Mouse (Mus musculus) midbrain, embryonic 13.5 days (tissue): Measurements from ENCODE around the gene Magi2. TPM values are rescaled to one million over a fixed set of nuclear protein-coding genes. Genes with fewer than 3 reads are reported as not detected.

Experiments used
- ATAC-seq: fragments of 200-750 bp; cut with Nextera tagmentation; 2 replicates; pipeline ENCODE4 v1.8.0; 2017; ENCODE audit warnings: mild to moderate bottlenecking, moderate TSS enrichment, moderate library complexity
- H3K27ac ChIP-seq: fragments of 300-500 bp; sonication (generic); 2 replicates; pipeline ENCODE4 v1.5.1; 2015; ENCODE audit warnings: inconsistent platforms, mild to moderate bottlenecking, moderate library complexity
- H3K27me3 ChIP-seq: fragments of 300-500 bp; sonication (generic); 2 replicates; pipeline ENCODE4 v1.6.1; 2015; ENCODE audit warnings: mild to moderate bottlenecking, inconsistent platforms
- H3K36me3 ChIP-seq: fragments of 300-500 bp; sonication (generic); 2 replicates; pipeline ENCODE4 v1.6.1; 2015; ENCODE audit warnings: mild to moderate bottlenecking, inconsistent platforms
- H3K4me1 ChIP-seq: fragments of 300-500 bp; sonication (generic); replicated peaks from 2 replicates; pipeline ENCODE4 v1.6.1; 2015; ENCODE audit warnings: inconsistent platforms
- H3K4me2 ChIP-seq: fragments of 300-500 bp; sonication (generic); replicated peaks from 2 replicates; pipeline ENCODE4 v1.6.1; 2015; ENCODE audit warnings: moderate library complexity, mild to moderate bottlenecking, inconsistent platforms
- H3K4me3 ChIP-seq: fragments of 300-500 bp; sonication (generic); replicated peaks from 2 replicates; pipeline ENCODE4 v1.5.1; 2015; ENCODE audit warnings: mild to moderate bottlenecking, inconsistent platforms
- H3K9ac ChIP-seq: fragments of 300-500 bp; sonication (generic); replicated peaks from 2 replicates; pipeline ENCODE4 v1.6.1; 2015; ENCODE audit warnings: mild to moderate bottlenecking, inconsistent platforms
- H3K9me3 ChIP-seq: fragments of 300-500 bp; sonication (generic); 2 replicates; pipeline ENCODE4 v1.6.1; 2016; ENCODE audit warnings: mild to moderate bottlenecking, inconsistent platforms
- WGBS: fragments of 180-500 bp; shearing (Covaris S2); methylation state at CpG from one replicate; pipeline ENCODE4 v1.1.7; 2015; 5-methylcytosine and 5-hydroxymethylcytosine counted together
- polyA plus RNA-seq: library from polyadenylated mRNA; unstranded; fragments of >200 nt; fragmentation: Nextera tagmentation; extraction: Ambion mirVana; gene quantifications from 2 replicates; pipeline ENCODE4 v1.2.1, GENCODE M21; 2015

Gene Magi2
- polyA plus RNA-seq, 1 experiment from 2014 or later, result 28.0 TPM

DNA sequence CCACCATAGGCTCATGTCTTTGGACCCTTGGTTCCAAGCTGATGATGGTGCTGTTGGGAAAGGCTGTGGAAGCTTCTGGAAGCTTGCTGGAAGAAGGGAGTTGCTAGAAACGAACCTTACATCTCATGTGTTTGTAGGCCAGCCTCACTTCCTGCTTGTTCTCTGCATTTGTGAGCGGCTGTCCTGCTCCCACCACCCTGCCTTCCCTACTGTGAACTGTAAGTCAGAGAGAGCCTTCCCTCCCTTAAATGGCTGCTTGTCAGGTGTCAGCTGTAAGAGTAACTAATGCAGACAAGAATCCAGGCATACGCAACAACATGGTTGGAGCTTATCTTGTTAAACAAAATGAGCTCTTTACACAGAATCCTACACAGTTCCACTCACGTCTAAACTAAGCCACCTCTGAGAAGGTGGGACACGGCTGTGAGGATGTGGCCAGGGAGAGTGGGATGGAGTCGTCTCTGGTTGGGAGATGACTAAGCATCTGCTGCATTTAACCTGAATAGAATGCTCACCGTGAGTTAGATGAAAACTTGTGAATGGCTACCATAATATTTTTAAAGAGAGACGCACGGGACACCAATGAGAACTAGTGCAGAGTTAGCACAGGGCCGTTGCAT is 1442.0 kb downstream of the Magi2 start:
- no peaks in the 10 kb centered on the region for H3K4me1 ChIP-seq
- no peak overlapping the region for H3K9ac ChIP-seq
- H3K36me3 ChIP-seq, result no peaks in the 10 kb centered on the region
- ATAC-seq, result no peak
- 92% methylated on average over 10 of the region's 10 CpGs for WGBS
- no peaks in the 10 kb centered on the region for H3K27me3 ChIP-seq
- no peak overlapping the region for H3K27ac ChIP-seq
- no peak overlapping the region for H3K4me2 ChIP-seq
- H3K4me3 ChIP-seq, result no peak overlapping the region
- no peaks in the 10 kb centered on the region for H3K9me3 ChIP-seq

DNA sequence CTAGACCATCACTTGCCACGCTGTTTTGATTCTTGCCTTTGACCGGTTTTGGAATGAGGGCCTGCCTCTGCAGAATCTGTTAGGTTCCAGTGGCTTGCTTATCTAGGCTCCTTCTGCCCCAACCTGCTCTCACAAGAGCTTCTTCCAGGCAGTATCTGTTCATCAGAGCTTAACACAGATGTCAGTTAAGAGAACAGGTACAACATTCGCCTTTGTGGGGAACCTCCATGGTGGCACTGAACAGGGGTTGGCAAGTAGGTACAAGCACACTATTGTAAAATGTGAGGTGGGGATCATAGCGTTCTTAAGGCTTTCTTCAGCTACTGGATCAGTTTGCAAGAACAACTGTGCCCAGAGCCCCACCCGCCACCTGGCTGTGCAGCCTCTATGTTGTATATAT is 1442.6 kb downstream of the Magi2 start:
- Histone ChIP-seq H3K27me3 (no peaks in the 10 kb centered on the region), H3K9ac (no peak overlapping the region), H3K4me3 (no peak overlapping the region), H3K4me1 (no peaks in the 10 kb centered on the region), H3K27ac (no peak overlapping the region), H3K9me3 (no peaks in the 10 kb centered on the region), H3K4me2 (no peak overlapping the region), H3K36me3 (no peaks in the 10 kb centered on the region)
- WGBS, result 91% methylated on average over 5 of the region's 5 CpGs
- no peak for ATAC-seq

DNA sequence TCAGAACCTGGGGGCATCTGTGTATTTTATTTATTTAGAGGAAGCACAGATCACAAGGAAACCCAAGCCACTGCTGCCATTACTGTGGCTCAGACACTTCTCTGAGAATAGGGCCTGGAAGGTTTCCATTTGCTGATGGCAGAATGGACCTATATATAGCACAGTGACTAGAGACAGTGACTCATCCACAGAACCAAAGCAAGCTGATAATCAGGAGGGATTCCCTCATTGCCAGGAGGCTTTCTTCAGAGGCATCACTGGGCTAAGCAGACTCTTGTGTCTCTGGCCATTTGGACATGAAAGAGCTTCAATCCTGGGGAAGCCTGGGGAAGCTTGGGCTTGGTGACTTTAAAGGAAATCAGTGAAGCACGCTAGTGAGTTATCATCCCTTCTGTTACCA is 1445.0 kb downstream of the Magi2 start:
- no peak for ATAC-seq
- 57% methylated on average over 1 of the region's 1 CpGs for WGBS

DNA sequence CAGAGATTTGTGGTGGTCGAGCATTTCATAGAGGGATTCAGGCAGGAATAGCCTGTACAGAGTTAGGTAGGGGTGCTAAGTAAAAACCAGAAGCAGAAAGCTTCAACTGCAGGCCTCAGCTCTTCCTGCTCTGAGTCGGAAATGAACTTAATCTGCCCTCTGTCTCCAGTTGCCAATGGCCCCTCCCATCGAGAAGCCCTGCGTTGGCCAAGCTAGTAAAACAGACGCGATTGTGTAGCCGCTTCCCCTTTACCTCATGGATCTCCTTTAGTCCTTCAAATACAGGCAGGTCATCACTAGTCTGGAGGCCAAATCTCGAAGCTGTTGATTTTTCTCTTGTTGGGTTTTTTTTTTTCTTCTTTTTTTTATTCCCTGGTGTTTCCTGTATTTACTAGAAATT is 1447.7 kb downstream of the Magi2 start:
- peaks cover 15% of the 10 kb centered on the region for H3K4me1 ChIP-seq
- ATAC-seq, result no peak
- no peak overlapping the region for H3K4me3 ChIP-seq
- WGBS, result 73% methylated on average over 8 of the region's 8 CpGs
- H3K9me3 ChIP-seq, result no peaks in the 10 kb centered on the region
- no peaks in the 10 kb centered on the region for H3K36me3 ChIP-seq
- no peak overlapping the region for H3K9ac ChIP-seq
- no peak overlapping the region for H3K4me2 ChIP-seq
- no peaks in the 10 kb centered on the region for H3K27me3 ChIP-seq
- H3K27ac ChIP-seq, result no peak overlapping the region

More for the DNA sequence above, 1445.0 kb downstream of the Magi2 start:
- no peak overlapping the region for H3K4me3 ChIP-seq
- no peak overlapping the region for H3K9ac ChIP-seq
- H3K27me3 ChIP-seq, result no peaks in the 10 kb centered on the region
- no peaks in the 10 kb centered on the region for H3K36me3 ChIP-seq
- H3K4me1 ChIP-seq, result peaks cover 11% of the 10 kb centered on the region
- no peaks in the 10 kb centered on the region for H3K9me3 ChIP-seq
- no peak overlapping the region for H3K4me2 ChIP-seq
- H3K27ac ChIP-seq, result no peak overlapping the region

DNA sequence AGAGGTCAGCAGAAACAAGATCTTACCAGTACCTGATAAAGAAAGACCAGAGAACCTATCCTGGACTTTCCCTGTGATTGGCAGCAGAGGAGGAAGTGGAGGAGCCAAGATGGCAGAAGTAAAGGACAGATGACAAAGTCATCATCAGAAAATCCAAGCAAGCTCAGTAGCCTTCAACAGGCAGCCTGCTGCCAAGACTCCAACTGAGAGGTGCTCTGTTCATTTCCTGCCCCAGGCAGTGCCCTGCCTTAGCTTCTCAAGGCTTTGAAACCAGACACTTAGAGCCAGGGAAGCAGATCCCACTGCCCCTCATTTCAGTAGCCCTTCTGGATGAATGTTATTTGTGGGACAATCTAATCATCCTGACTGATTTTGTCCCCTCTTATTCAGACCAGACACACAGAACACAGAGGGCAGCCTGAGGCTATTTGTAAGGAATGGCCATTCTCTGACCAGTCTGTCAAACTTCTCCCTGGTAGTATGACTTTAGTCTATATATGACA is 1448.4 kb downstream of the Magi2 start:
- H3K36me3 ChIP-seq, result no peaks in the 10 kb centered on the region
- H3K4me3 ChIP-seq, result no peak overlapping the region
- H3K27ac ChIP-seq, result no peak overlapping the region
- H3K4me2 ChIP-seq, result no peak overlapping the region
- H3K9ac ChIP-seq, result no peak overlapping the region
- H3K4me1 ChIP-seq, result peaks cover 15% of the 10 kb centered on the region
- ATAC-seq, result no peak
- H3K27me3 ChIP-seq, result no peaks in the 10 kb centered on the region
- no peaks in the 10 kb centered on the region for H3K9me3 ChIP-seq

DNA sequence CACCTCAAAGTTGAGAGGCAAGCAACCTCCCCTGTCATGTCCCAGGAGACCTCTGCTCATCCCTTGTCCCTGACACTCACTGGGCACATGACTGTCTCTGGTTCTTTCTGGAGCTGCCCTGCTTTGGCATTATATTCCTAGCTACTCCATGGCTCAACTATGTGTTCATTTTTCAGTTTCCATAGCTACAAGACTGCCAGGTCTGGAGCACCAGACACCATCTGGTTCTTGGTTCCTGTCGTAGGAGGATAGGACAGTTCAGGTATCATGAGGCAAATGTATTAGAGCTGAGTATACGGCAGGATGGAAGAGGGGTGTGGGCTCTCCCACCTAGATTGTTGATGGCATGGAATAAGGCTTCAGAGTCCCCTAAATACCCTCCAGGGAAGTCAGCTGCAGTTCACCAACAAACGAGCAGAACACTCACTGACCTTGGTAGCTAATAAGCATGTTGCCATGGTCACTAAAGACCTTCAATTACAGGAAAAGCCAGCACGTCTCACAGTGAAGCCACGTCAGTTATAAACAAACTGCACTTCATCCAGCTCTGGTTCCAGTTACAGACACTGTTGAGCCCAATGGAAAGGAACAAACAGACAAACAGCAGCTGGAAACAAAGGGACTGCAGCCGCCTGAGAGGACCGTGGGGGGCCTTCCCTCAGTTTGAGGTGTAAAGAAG is 1449.5 kb downstream of the Magi2 start:
- WGBS, result 16% methylated on average over 7 of the region's 7 CpGs

DNA sequence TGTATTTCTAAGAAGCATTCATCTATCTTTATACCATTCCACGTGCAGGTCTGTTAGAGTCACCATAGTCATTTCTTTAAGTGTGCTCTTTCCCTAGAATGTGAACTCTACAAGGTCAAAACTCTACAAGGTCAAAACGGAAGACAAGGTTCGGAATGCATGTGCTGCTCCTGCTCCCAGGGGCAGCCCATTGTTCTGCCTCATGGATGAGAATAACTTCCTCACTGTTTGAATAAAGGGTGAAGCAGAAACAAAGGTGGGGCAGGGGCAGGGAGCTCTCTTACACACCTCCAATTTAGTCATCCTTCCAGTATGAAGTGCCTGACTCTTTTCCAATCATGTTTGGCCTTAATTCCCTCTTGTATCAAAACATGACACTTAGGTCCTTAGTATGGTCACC is 1450.4 kb downstream of the Magi2 start:
- no peak for ATAC-seq
- Histone ChIP-seq H3K36me3 (no peaks in the 10 kb centered on the region), H3K4me1 (peaks cover 18% of the 10 kb centered on the region), H3K27ac (0 out of 2 replicates have a peak overlapping the region, but pooled peaks have one; percentile 57), H3K9me3 (no peaks in the 10 kb centered on the region), H3K27me3 (no peaks in the 10 kb centered on the region), H3K4me3 (no peak overlapping the region), H3K4me2 (no peak overlapping the region), H3K9ac (no peak overlapping the region)
- 61% methylated on average over 3 of the region's 3 CpGs for WGBS

More for the DNA sequence above, 1449.5 kb downstream of the Magi2 start:
- Histone ChIP-seq H3K4me3 (no peak overlapping the region), H3K36me3 (no peaks in the 10 kb centered on the region), H3K4me2 (no peak overlapping the region), H3K27ac (peak overlapping the region; percentile 57), H3K9ac (no peak overlapping the region), H3K9me3 (no peaks in the 10 kb centered on the region), H3K27me3 (no peaks in the 10 kb centered on the region), H3K4me1 (peaks cover 15% of the 10 kb centered on the region)
- ATAC-seq, result peak; percentile 81

DNA sequence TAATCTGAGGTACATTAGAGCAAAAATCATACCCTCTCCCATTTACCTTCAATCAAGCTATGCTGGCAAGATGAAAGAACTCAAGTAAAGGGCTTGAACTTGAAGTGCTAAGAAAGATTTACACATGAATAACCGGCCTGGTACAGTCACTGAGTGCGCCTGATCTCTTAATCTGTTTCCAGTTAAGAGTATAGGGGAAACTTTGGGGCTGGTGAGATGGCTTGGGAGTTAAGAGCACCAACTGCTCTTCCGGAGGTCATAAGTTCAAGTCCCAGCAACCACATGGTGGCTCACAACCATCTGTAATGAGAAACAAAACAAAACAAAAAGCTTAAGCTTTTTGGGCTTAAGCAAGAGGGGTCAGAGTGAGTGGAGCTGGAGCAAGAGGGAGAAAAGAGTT is 1451.7 kb downstream of the Magi2 start:
- Histone ChIP-seq H3K4me1 (peaks cover 18% of the 10 kb centered on the region), H3K27ac (no peak overlapping the region), H3K27me3 (no peaks in the 10 kb centered on the region), H3K4me3 (no peak overlapping the region), H3K9me3 (no peaks in the 10 kb centered on the region), H3K4me2 (no peak overlapping the region), H3K36me3 (no peaks in the 10 kb centered on the region), H3K9ac (no peak overlapping the region)
- WGBS, result 66% methylated on average over 3 of the region's 3 CpGs
- ATAC-seq, result no peak

DNA sequence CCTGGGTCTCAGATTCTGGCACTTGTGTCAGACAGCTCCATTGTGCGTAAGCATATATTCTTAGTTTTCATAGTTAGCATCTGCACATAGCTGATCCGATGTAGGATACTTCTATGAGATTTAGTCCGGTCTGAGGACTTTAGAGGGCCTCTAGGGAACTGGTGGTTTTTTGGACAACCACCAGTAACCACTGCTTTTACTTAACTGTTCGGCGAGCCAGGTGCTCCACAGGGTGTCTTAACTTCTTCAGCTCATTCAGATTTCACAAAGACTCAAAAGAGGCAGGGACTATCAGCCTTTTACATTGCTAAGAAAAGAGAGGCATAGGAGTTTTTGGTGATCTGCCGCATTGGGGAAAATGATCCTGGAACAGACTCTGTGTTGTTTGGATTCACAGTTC is 1453.1 kb downstream of the Magi2 start:
- H3K4me3 ChIP-seq, result no peak overlapping the region
- H3K36me3 ChIP-seq, result no peaks in the 10 kb centered on the region
- H3K9me3 ChIP-seq, result no peaks in the 10 kb centered on the region
- 95% methylated on average over 6 of the region's 6 CpGs for WGBS
- H3K4me2 ChIP-seq, result no peak overlapping the region
- H3K4me1 ChIP-seq, result peaks cover 18% of the 10 kb centered on the region
- no peaks in the 10 kb centered on the region for H3K27me3 ChIP-seq
- no peak for ATAC-seq
- H3K9ac ChIP-seq, result no peak overlapping the region
- H3K27ac ChIP-seq, result no peak overlapping the region

DNA sequence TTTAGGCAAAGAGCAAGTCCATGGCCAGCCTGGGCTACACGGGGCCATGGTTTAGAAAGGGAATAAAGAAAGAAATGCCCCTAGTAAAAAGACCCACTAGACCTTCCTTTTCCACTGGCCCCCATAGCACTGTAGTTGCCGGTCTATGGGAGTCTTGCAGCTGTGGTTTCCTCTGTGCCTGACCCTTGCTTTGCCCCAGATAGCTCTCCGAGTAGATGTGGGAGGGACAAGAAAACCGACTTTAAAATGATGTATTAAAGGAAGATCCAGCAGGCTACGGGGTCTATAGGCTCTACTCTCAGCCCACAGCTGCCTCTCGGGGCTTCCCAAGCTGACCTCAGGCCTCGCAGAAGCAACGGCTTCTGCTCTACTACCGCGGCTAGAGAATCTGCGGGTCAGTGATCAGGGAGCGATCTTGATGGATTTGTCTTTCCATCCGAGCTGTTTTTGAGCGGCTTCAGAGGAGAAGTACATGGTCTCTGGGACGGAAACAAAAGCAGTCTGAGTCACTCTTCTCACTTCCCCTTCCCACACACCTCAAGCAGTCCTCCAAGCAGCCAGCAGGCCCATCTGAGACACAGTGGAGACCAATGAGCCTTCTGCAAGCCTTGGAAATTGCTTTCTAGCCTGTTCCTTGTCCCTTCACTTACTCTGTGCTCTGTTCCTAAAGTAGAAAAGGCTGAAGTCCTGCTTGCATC is 1454.1 kb downstream of the Magi2 start:
- Histone ChIP-seq H3K36me3 (no peaks in the 10 kb centered on the region), H3K27me3 (no peaks in the 10 kb centered on the region), H3K4me1 (peaks cover 16% of the 10 kb centered on the region), H3K4me3 (no peak overlapping the region), H3K27ac (0 out of 2 replicates have a peak overlapping the region, but pooled peaks have one; percentile 4), H3K9me3 (no peaks in the 10 kb centered on the region), H3K4me2 (no peak overlapping the region), H3K9ac (no peak overlapping the region)
- 89% methylated on average over 15 of the region's 15 CpGs for WGBS
- ATAC-seq, result no peak

DNA sequence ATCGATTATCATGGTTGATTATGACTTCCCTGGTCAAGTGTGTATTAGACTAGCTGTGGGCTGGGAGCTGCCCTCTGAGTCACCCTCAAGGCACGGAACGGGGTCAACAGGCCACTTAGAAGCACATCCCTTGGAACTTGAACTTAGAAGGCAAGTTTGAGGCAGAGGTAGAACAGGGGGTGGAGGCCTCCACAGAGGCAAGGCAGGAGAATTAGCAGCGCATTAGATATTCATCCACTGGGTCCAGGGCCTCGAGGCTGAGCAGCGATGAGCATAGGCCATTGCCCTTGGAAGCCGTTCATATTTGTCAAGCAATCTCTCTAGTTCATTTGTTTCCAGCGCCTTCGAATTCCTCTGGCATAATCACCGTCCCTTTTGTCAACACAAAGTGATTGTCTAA is 1454.8 kb downstream of the Magi2 start:
- Histone ChIP-seq H3K4me2 (no peak overlapping the region), H3K36me3 (no peaks in the 10 kb centered on the region), H3K27me3 (no peaks in the 10 kb centered on the region)

DNA sequence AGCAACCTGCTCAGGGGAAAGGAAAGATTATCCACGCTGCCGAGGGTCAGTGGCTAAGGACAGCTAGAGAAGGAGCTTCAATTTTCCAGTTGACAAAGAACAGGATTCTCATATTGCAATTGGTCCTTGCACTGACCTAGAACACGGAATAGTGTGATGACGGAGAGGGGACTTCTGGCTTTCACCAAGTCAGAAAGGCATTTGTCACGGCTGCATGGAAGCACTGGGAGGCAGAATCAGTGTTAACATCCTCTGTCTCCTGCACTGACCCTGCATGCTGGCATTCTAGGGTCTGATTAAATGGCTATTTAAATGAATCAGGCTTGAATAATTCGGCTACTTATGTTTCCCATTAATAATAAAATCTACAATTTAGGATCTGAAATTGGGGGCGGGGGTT is 1455.4 kb downstream of the Magi2 start:
- 58% methylated on average over 7 of the region's 7 CpGs for WGBS

More for the DNA sequence above, 1454.8 kb downstream of the Magi2 start:
- H3K27ac ChIP-seq, result no peak overlapping the region
- ATAC-seq, result no peak
- H3K9me3 ChIP-seq, result no peaks in the 10 kb centered on the region
- H3K4me3 ChIP-seq, result no peak overlapping the region
- WGBS, result 74% methylated on average over 10 of the region's 10 CpGs
- peaks cover 9% of the 10 kb centered on the region for H3K4me1 ChIP-seq
- no peak overlapping the region for H3K9ac ChIP-seq

More for the DNA sequence above, 1455.4 kb downstream of the Magi2 start:
- no peak overlapping the region for H3K4me2 ChIP-seq
- H3K27ac ChIP-seq, result no peak overlapping the region
- H3K4me3 ChIP-seq, result no peak overlapping the region
- H3K9ac ChIP-seq, result no peak overlapping the region
- no peaks in the 10 kb centered on the region for H3K36me3 ChIP-seq
- no peak for ATAC-seq
- H3K4me1 ChIP-seq, result peaks cover 4% of the 10 kb centered on the region; the same call in 1 of the 2 replicates
- no peaks in the 10 kb centered on the region for H3K27me3 ChIP-seq
- H3K9me3 ChIP-seq, result no peaks in the 10 kb centered on the region
